Mouse (Mus musculus): ENCODE results near the gene 9030025P20Rik. TPM values are rescaled to one million over a fixed set of nuclear protein-coding genes. Genes with fewer than 3 reads are reported as not detected.
"Not testable (repeated sequence)": the region's sequence is repeated elsewhere in the genome, so short reads cannot be mapped to it uniquely, and the experiment has no call there.

9030025P20Rik gene
- total RNA-seq, 1 experiment from 2014 or later, result 11.8 TPM

DNA sequence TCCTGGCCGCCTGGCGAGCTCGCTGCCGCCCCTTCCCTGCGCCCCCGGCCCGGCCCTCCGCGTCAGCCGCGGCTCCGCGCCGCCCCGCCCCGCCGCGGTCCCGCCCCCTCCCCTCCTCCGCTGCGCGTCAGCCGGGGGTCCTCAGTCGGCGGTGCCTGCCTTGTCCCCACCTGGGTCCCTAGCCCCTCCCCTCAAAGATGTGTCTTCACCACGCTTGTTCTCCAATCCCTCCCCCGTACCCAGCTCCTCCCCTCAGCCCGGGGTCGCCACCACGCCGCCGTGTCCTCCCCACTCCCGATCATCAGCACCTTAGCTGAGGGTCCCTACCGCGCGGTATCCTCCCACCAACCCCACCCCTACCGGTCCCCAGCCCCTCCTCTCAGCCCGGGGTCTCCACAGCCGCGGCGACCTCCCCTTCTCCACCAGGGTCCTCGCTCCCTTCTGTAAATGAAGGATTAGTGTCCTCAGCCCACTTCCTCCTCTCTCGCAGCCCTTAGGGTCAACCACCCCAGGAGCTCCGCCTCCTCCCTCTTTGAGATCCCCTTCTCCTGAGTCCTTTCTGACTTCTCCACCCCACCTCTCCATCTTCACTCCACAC, 16.6 kb upstream of the 9030025P20Rik start:
- ATAC-seq (replicated peaks in 1 of 2; ENCODE audit: insufficient read depth in 1 of 2, low FRiP score in 2 of 2, low TSS enrichment in 1 of 2, low read depth in 1 of 2, poor library complexity in 2 of 2, severe bottlenecking in 2 of 2), result peak; percentile 69 to 77

DNA sequence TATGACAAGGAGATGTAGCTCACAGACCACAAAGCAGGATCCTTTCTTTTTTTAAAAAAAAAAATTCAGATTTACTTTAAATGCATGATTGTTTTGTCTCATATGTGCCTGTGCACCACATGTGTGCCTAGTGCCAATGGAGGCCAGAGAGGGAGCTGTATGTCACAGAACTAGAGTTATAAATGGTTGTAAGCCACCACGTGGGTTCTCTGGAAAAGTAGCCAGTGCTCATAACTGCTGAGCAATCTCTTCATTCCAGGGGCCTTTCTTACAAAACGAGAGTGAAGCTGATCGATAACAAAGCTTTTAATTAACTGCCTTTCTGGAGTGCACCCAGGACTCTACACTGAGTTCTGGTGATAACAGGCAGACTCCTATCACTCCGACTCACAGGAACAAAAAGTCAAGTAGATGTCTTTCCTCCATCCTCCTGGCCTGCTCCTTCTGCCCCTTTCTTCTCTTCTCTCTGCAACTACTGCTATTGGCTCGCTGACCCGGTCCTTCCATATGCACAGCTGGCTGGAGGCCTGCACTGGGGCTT, 9.8 kb upstream of the 9030025P20Rik start:
- ATAC-seq (replicated peaks in 1 of 2; ENCODE audit: insufficient read depth in 1 of 2, low FRiP score in 2 of 2, low TSS enrichment in 1 of 2, low read depth in 1 of 2, poor library complexity in 2 of 2, severe bottlenecking in 2 of 2), result peak in 1 of 2 experiments; percentile 31; a peak in 2 of 4 replicates

DNA sequence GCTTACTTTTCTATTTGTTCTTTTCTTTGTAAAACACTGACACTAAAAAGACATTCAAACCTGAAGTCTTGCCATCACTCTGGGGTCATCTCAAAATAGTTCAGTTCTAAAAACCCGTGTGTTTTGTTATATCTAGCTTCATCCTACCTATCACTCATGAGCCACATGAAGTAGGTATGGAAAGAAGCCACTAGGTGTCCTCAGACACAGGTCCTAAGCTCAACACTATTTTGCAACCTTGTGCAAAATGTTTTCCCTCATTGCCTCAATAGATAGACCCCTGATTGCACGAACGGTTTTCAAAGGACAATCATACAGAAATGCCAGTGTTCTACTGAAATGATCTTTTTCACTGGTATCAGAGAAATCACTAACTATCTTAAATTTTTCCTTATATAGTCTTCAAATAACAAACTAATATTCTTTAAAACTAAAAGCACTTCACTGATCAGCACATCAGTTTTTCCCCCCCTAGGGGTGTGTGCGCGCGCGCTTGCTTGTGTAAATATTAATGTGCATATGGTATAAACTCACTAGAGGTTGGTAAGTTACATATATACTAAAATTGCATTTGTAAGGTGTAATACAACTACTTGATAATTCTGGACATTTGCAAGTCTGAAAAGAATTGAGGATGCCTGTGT, 428 bp upstream of the 9030025P20Rik start:
- ATAC-seq (replicated peaks in 1 of 2; ENCODE audit: insufficient read depth in 1 of 2, low FRiP score in 2 of 2, low TSS enrichment in 1 of 2, low read depth in 1 of 2, poor library complexity in 2 of 2, severe bottlenecking in 2 of 2), result peak; percentile 71 to 72

DNA sequence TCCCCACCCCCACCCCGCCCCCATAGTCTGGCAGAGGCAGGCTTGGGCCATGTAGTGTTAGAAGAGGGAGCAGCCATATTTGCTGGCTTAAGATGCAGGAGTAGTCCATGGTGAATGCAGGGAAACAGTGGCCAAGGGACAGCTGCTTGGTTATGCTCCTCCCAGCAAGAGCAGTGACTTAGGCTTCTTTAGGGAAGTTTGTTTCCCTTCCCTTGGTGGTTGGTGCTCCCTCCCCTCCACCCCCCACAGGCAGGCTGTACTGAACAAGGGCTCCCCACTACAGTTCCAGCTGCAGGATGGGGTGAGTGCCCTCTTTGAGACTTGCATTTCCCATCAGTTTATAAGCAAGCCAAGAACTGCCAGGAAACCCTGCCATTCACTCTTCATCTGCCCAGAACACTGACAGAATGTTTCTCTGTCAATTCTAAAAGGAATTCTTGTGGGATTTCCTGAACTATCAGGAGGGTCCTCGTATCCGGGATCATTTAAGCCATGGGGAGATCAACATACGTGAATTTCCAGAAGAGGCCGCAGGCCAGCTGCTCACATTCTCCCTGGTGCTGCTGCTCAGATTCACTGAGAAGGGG, 11.9 kb downstream of the 9030025P20Rik start:
- peak; percentile 27 to 67; a peak in 3 of 4 replicates for ATAC-seq (replicated peaks in 1 of 2; ENCODE audit: insufficient read depth in 1 of 2, low FRiP score in 2 of 2, low TSS enrichment in 1 of 2, low read depth in 1 of 2, poor library complexity in 2 of 2, severe bottlenecking in 2 of 2)

DNA sequence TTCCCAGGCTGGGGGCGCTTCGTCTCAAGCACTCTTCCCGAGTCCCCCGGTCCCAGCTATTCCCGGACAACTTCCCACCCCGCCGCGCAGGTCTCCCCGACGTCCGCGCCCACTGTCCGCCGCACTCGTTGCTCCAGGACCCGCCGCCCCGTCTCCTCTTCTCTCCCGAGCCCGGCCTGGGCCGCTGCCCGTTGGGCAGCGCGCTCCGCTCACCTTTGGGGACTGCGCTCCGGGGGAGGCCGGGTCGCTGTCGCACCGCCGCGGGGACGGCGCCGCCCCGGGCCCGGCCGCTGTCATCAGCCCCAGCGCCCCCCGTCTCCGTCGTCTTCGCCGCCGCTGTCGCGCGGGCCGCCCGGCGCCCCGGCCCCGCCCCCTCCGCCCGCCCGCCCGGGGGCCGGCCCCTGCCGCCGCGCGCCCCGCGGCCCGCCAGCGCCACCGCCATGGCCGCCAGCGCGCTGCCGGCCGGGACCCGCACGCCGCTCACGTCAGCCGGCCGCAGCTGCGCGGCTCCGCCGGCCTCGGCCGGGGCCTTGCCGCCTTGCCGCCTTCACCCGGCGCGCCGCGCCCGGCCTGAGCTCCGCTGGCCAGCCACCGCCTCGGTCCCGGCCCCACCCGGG, 14.4 kb downstream of the 9030025P20Rik start:
- ATAC-seq (replicated peaks in 1 of 2; ENCODE audit: insufficient read depth in 1 of 2, low FRiP score in 2 of 2, low TSS enrichment in 1 of 2, low read depth in 1 of 2, poor library complexity in 2 of 2, severe bottlenecking in 2 of 2), result peak in 1 of 2 experiments; percentile 2; a peak in 1 of 4 replicates

DNA sequence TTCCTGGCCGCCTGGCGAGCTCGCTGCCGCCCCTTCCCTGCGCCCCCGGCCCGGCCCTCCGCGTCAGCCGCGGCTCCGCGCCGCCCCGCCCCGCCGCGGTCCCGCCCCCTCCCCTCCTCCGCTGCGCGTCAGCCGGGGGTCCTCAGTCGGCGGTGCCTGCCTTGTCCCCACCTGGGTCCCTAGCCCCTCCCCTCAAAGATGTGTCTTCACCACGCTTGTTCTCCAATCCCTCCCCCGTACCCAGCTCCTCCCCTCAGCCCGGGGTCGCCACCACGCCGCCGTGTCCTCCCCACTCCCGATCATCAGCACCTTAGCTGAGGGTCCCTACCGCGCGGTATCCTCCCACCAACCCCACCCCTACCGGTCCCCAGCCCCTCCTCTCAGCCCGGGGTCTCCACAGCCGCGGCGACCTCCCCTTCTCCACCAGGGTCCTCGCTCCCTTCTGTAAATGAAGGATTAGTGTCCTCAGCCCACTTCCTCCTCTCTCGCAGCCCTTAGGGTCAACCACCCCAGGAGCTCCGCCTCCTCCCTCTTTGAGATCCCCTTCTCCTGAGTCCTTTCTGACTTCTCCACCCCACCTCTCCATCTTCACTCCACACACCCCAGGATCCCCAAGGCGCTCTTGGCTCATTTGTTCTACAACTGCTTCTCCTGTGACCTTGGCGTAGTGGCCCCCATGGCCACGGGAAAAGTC, 15.0 kb downstream of the 9030025P20Rik start:
- peak; percentile 68 to 71 for ATAC-seq (replicated peaks in 1 of 2; ENCODE audit: insufficient read depth in 1 of 2, low FRiP score in 2 of 2, low TSS enrichment in 1 of 2, low read depth in 1 of 2, poor library complexity in 2 of 2, severe bottlenecking in 2 of 2)

DNA sequence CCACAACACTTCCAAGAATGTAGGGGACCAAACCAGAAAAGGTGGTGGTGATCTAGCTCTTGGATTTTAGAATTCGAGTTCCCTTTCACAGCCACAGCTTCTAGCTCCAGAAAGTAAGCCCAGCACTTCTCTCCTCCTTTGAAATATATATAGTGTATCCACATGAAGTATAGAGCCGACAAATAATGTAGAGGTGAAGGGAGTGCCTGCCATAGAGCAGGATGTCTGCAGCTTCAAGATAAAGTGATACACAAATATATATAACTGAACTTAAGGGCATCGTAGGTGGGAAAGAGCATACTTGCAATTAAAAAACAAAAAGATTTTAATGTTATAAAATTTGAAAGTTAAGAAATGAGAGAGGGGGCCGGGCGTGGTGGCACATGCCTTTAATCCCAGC, 15.9 kb downstream of the 9030025P20Rik start:
- ATAC-seq (replicated peaks in 1 of 2; ENCODE audit: insufficient read depth in 1 of 2, low FRiP score in 2 of 2, low TSS enrichment in 1 of 2, low read depth in 1 of 2, poor library complexity in 2 of 2, severe bottlenecking in 2 of 2), result not testable (repeated sequence)

DNA sequence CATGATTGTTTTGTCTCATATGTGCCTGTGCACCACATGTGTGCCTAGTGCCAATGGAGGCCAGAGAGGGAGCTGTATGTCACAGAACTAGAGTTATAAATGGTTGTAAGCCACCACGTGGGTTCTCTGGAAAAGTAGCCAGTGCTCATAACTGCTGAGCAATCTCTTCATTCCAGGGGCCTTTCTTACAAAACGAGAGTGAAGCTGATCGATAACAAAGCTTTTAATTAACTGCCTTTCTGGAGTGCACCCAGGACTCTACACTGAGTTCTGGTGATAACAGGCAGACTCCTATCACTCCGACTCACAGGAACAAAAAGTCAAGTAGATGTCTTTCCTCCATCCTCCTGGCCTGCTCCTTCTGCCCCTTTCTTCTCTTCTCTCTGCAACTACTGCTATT, 21.8 kb downstream of the 9030025P20Rik start:
- peak in 1 of 2 experiments; percentile 29; a peak in 1 of 4 replicates for ATAC-seq (replicated peaks in 1 of 2; ENCODE audit: insufficient read depth in 1 of 2, low FRiP score in 2 of 2, low TSS enrichment in 1 of 2, low read depth in 1 of 2, poor library complexity in 2 of 2, severe bottlenecking in 2 of 2)

DNA sequence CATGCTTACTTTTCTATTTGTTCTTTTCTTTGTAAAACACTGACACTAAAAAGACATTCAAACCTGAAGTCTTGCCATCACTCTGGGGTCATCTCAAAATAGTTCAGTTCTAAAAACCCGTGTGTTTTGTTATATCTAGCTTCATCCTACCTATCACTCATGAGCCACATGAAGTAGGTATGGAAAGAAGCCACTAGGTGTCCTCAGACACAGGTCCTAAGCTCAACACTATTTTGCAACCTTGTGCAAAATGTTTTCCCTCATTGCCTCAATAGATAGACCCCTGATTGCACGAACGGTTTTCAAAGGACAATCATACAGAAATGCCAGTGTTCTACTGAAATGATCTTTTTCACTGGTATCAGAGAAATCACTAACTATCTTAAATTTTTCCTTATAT, 30.8 kb downstream of the 9030025P20Rik start:
- ATAC-seq (replicated peaks in 1 of 2; ENCODE audit: insufficient read depth in 1 of 2, low FRiP score in 2 of 2, low TSS enrichment in 1 of 2, low read depth in 1 of 2, poor library complexity in 2 of 2, severe bottlenecking in 2 of 2), result peak; percentile 72 to 73

DNA sequence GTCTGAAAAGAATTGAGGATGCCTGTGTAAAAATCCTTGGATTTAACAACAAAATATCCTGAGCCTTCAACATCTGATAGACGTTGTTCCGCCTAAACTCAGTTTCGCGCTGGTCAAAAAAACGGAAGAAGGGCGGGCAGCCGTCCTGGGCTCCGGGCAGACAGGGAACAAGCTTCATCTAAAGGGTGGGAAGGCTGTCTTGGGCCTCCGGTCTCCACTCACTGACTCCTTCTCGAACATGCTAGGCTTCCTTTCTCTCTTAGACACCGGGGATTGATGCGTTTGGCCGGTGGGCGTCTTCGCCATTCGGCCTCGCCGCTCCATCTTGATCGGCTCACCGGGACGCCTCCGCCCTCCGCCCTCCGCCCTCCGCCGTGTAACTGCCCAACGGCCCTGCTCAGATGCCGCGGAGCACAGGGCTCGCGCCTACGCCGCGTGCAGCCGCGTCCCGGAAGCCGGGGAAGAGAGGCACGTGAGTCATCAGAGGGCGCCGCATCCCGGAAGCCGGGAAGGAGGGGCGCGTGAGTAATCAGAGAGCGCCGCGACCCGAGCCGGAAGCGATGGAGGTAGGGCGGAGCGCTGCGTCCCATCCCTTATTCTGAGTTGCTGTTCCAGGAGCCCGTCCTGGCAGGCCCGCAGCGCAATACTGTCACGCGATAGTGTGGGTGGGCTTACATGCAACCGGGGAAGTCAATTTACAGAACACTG, 31.6 kb downstream of the 9030025P20Rik start, which contains the start of gene Gm3435:
Gene Gm3435 (plus strand): TSS at position 471 of the 708 bp plus-strand sequence.
- peak; percentile 88 to 95 for ATAC-seq (replicated peaks in 1 of 2; ENCODE audit: insufficient read depth in 1 of 2, low FRiP score in 2 of 2, low TSS enrichment in 1 of 2, low read depth in 1 of 2, poor library complexity in 2 of 2, severe bottlenecking in 2 of 2)

DNA sequence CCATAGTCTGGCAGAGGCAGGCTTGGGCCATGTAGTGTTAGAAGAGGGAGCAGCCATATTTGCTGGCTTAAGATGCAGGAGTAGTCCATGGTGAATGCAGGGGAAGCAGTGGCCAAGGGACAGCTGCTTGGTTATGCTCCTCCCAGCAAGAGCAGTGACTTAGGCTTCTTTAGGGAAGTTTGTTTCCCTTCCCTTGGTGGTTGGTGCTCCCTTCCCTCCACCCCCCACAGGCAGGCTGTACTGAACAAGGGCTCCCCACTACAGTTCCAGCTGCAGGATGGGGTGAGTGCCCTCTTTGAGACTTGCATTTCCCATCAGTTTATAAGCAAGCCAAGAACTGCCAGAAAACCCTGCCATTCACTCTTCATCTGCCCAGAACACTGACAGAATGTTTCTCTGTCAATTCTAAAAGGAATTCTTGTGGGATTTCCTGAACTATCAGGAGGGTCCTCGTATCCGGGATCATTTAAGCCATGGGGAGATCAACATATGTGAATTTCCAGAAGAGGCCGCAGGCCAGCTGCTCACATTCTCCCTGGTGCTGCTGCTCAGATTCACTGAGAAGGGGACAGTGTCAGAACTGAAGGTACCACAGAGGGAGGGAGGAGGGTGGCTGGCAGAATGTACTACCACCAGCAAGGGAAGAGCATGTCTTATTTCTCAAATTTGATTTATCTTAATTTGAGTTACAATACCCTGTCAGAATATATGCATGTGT, 43.4 kb downstream of the 9030025P20Rik start:
- peak; percentile 57 to 61 for ATAC-seq (replicated peaks in 1 of 2; ENCODE audit: insufficient read depth in 1 of 2, low FRiP score in 2 of 2, low TSS enrichment in 1 of 2, low read depth in 1 of 2, poor library complexity in 2 of 2, severe bottlenecking in 2 of 2)

DNA sequence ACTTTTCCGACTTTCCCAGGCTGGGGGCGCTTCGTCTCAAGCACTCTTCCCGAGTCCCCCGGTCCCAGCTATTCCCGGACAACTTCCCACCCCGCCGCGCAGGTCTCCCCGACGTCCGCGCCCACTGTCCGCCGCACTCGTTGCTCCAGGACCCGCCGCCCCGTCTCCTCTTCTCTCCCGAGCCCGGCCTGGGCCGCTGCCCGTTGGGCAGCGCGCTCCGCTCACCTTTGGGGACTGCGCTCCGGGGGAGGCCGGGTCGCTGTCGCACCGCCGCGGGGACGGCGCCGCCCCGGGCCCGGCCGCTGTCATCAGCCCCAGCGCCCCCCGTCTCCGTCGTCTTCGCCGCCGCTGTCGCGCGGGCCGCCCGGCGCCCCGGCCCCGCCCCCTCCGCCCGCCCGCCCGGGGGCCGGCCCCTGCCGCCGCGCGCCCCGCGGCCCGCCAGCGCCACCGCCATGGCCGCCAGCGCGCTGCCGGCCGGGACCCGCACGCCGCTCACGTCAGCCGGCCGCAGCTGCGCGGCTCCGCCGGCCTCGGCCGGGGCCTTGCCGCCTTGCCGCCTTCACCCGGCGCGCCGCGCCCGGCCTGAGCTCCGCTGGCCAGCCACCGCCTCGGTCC, 45.7 kb downstream of the 9030025P20Rik start:
- 0 out of 4 replicates have a peak, but pooled peaks of 1 of the 2 experiments have one; percentile 0 for ATAC-seq (replicated peaks in 1 of 2; ENCODE audit: insufficient read depth in 1 of 2, low FRiP score in 2 of 2, low TSS enrichment in 1 of 2, low read depth in 1 of 2, poor library complexity in 2 of 2, severe bottlenecking in 2 of 2)

DNA sequence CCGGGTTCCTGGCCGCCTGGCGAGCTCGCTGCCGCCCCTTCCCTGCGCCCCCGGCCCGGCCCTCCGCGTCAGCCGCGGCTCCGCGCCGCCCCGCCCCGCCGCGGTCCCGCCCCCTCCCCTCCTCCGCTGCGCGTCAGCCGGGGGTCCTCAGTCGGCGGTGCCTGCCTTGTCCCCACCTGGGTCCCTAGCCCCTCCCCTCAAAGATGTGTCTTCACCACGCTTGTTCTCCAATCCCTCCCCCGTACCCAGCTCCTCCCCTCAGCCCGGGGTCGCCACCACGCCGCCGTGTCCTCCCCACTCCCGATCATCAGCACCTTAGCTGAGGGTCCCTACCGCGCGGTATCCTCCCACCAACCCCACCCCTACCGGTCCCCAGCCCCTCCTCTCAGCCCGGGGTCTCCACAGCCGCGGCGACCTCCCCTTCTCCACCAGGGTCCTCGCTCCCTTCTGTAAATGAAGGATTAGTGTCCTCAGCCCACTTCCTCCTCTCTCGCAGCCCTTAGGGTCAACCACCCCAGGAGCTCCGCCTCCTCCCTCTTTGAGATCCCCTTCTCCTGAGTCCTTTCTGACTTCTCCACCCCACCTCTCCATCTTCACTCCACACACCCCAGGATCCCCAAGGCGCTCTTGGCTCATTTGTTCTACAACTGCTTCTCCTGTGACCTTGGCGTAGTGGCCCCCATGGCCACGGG, 46.4 kb downstream of the 9030025P20Rik start:
- peak; percentile 65 to 67 for ATAC-seq (replicated peaks in 1 of 2; ENCODE audit: insufficient read depth in 1 of 2, low FRiP score in 2 of 2, low TSS enrichment in 1 of 2, low read depth in 1 of 2, poor library complexity in 2 of 2, severe bottlenecking in 2 of 2)

DNA sequence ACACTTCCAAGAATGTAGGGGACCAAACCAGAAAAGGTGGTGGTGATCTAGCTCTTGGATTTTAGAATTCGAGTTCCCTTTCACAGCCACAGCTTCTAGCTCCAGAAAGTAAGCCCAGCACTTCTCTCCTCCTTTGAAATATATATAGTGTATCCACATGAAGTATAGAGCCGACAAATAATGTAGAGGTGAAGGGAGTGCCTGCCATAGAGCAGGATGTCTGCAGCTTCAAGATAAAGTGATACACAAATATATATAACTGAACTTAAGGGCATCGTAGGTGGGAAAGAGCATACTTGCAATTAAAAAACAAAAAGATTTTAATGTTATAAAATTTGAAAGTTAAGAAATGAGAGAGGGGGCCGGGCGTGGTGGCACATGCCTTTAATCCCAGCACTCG, 47.2 kb downstream of the 9030025P20Rik start:
- ATAC-seq (replicated peaks in 1 of 2; ENCODE audit: insufficient read depth in 1 of 2, low FRiP score in 2 of 2, low TSS enrichment in 1 of 2, low read depth in 1 of 2, poor library complexity in 2 of 2, severe bottlenecking in 2 of 2), result not testable (repeated sequence)

DNA sequence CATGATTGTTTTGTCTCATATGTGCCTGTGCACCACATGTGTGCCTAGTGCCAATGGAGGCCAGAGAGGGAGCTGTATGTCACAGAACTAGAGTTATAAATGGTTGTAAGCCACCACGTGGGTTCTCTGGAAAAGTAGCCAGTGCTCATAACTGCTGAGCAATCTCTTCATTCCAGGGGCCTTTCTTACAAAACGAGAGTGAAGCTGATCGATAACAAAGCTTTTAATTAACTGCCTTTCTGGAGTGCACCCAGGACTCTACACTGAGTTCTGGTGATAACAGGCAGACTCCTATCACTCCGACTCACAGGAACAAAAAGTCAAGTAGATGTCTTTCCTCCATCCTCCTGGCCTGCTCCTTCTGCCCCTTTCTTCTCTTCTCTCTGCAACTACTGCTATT, 53.1 kb downstream of the 9030025P20Rik start:
- ATAC-seq (replicated peaks in 1 of 2; ENCODE audit: insufficient read depth in 1 of 2, low FRiP score in 2 of 2, low TSS enrichment in 1 of 2, low read depth in 1 of 2, poor library complexity in 2 of 2, severe bottlenecking in 2 of 2), result peak in 1 of 2 experiments; percentile 50; a peak in 1 of 4 replicates
